Mouse (Mus musculus) Patski (cell line): Measurements from ENCODE around the gene Prpsap2. TPM values are rescaled to one million over a fixed set of nuclear protein-coding genes. Genes with fewer than 3 reads are reported as not detected.

Experiments used
- ATAC-seq: fragments of 100-300 bp; one replicate; pipeline ENCODE4 v1.8.0; 2021
- CTCF ChIA-PET: fragments of 350-600 bp; sonication (Branson Sonifier 250); formaldehyde crosslinking; loops from one replicate; lab custom pipeline; 2022; ENCODE audit warnings: inconsistent platforms; lab: Charles Lee
- POLR2A ChIA-PET: fragments of 350-600 bp; sonication (Branson Sonifier 250); formaldehyde crosslinking; loops from one replicate; lab custom pipeline; 2022; ENCODE audit warnings: antibody characterized with exemption, inconsistent platforms; lab: Charles Lee
- DNase-seq: peaks from one replicate; pipeline ENCODE4 v3.0.0-alpha.2; 2011; ENCODE audit warnings: low read depth, low spot score
- H3K27me3 ChIP-seq: fragments of 371-371 bp; one replicate; pipeline ENCODE4 v1.5.1; 2021
- CTCF ChIP-seq: fragments of 100-300 bp; IDR thresholded peaks from one replicate; pipeline ENCODE4 v1.5.1; 2021
- in situ Hi-C: fragments of 300-500 bp; cut with MboI; formaldehyde crosslinking; loops from 3 replicates; pipeline ENCODE4 v1.11.1; 2018; ENCODE audit warnings: low pct_unique_long_range_greater_than_20kb, mixed read lengths
- polyA plus RNA-seq: library from polyadenylated mRNA; unstranded; gene quantifications from one replicate; pipeline ENCODE4 v1.2.3, GENCODE M21; 2021

The Prpsap2 gene
- polyA plus RNA-seq, 1 experiment from 2014 or later: 32.7 TPM

DNA sequence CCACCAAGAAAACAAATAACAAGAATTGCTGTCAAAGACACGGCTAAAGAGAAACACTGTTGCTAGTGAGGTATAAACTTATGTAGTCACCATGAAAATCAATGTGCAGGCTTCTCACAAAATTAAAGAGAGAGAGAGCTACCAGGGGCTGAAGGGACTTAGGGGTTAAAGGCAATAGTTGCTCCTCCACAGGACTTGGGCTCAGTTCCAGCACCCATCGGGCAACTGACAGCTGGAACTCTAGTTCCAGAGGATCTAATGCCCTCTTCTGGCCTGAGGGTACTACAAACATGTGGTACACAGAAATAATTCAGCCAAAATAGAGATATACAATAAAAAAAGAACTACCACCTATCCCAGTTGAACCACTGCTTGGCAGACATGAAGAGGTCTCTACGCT lies 14.7 kb downstream of the Prpsap2 start:
- ChIA-PET POLR2A (no interaction called here), CTCF (interaction anchor here (1.2 kb wide), 1 partner anchor 30 kb away, joined by 3 read pairs; no protein-coding TSS in a partner anchor)
- in situ Hi-C loops: no loop called here
- TF ChIP-seq CTCF: no peak
- H3K27me3 ChIP-seq: no peaks in the 10 kb centered on the region
- DNase-seq (no peak), ATAC-seq (no peak)

GRCm38 (mm10) chr11:61745781-61746180 lies 16.1 kb downstream of the Prpsap2 start:
- in situ Hi-C loops: no loop called here
- no peak for DNase-seq
- ATAC-seq: no peak
- CTCF ChIA-PET: interaction anchor here (1.0 to 1.8 kb wide), 3 partner anchors 9 to 77 kb away, joined by 3 to 5 read pairs (median 5); no protein-coding TSS in a partner anchor
- TF ChIP-seq CTCF: no peak
- POLR2A ChIA-PET: interaction anchor here (0.6 kb wide), 2 partner anchors 116 to 141 kb away, joined by 3 to 6 read pairs; no protein-coding TSS in a partner anchor
- H3K27me3 ChIP-seq: no peaks in the 10 kb centered on the region

DNA sequence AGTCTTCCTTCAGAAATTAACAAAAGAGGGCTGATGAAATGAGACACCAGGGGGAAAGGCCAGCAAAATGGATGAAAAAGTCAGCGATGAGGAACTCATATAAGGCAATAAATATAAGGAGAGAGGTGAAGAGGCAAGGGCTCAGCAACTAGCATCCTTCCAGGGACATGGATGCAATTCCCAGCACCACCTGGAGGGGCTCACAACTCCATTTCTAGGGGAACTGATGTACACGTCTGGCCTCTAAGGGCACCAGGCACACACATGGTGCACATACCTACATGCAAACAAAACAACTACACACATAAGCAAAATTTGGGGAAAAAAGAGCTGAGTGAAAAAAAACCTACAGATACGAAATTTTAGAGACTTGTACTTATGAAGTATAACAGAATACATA lies 17.4 kb downstream of the Prpsap2 start:
- ATAC-seq: no peak
- no peak for DNase-seq
- H3K27me3 ChIP-seq: no peaks in the 10 kb centered on the region
- in situ Hi-C loops: no loop called here
- TF ChIP-seq CTCF: peak; percentile 44
- POLR2A ChIA-PET: no interaction called here
- CTCF ChIA-PET: interaction anchor here (1.8 kb wide), 1 partner anchor 30 kb away, joined by 5 read pairs; no protein-coding TSS in a partner anchor

DNA sequence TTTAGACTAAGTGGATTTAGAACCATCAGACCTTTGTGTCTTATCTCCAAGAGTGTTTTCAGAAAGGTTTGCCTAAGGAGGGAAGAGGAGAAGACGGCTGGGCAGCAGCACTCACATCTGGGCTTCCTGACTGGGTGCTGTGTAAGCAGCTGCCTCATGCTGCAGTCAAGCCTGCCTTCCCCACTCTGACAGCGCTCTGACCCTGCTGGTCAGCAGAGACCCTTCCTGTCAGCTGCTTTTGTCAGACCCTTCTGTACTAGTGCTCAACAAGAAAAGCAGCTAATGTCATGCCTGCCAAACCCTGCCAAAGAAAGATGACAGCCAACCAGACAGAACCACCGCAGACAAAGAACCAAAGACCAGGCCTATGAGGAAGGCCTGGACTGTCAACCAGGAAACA lies 18.1 kb downstream of the Prpsap2 start:
- POLR2A ChIA-PET: interaction anchor here (1.1 kb wide), 1 partner anchor 9 kb away, joined by 3 read pairs; no protein-coding TSS in a partner anchor
- CTCF ChIA-PET: no interaction called here
- ATAC-seq (no peak), DNase-seq (no peak)
- in situ Hi-C loops: no loop called here
- no peaks in the 10 kb centered on the region for H3K27me3 ChIP-seq
- TF ChIP-seq CTCF: no peak

- CTCF ChIA-PET: no interaction called here
- in situ Hi-C loops: no loop called here
- TF ChIP-seq CTCF: peak; percentile 50
- ATAC-seq (no peak), DNase-seq (no peak)
- no peaks in the 10 kb centered on the region for H3K27me3 ChIP-seq
- POLR2A ChIA-PET: no interaction called here
Measured at GRCm38 (mm10) chr11:61740500-61740899, 21.4 kb downstream of the Prpsap2 start.

DNA sequence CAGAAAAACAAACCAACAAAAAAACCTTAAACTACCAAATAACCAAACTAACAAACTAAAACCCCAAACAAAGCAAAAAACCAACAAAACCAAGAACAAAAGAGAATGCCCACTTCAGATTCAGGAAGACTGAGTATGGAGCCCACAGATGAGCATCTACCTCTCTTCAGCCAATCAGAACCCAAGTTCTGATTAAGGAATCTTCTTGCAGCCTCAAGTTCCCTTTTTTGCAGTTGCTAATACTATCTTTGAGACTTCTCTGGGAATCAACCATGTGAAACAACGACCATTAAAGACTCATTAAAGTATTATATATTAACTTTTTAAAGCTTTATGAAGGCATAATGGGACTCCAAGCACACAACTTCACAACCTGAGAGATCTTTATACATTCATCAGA lies 24.6 kb downstream of the Prpsap2 start:
- ATAC-seq: no peak
- TF ChIP-seq CTCF: no peak
- H3K27me3 ChIP-seq: no peaks in the 10 kb centered on the region
- in situ Hi-C loops: no loop called here
- ChIA-PET POLR2A (no interaction called here), CTCF (no interaction called here)
- no peak for DNase-seq

- in situ Hi-C loops: no loop called here
- ChIA-PET CTCF (interaction anchor here (1.1 to 1.6 kb wide), 3 partner anchors 10 to 228 kb away, joined by 3 to 4 read pairs (median 3); partner anchors contain the start of gene B9d1), POLR2A (no interaction called here)
- no peaks in the 10 kb centered on the region for H3K27me3 ChIP-seq
- DNase-seq (no peak), ATAC-seq (no peak)
- TF ChIP-seq CTCF: no peak
Measured at GRCm38 (mm10) chr11:61732672-61733071, 29.2 kb downstream of the Prpsap2 start.

GRCm38 (mm10) chr11:61728037-61728436 lies 33.9 kb downstream of the Prpsap2 start:
- ChIA-PET CTCF (no interaction called here), POLR2A (interaction anchor here (0.6 kb wide), 1 partner anchor 126 kb away, joined by 3 read pairs; no protein-coding TSS in a partner anchor)
- DNase-seq: no peak
- no peak for TF ChIP-seq CTCF
- no peak for ATAC-seq
- in situ Hi-C loops: no loop called here
- no peaks in the 10 kb centered on the region for H3K27me3 ChIP-seq

- no peak for DNase-seq
- no peak for TF ChIP-seq CTCF
- in situ Hi-C loops: no loop called here
- ChIA-PET POLR2A (no interaction called here), CTCF (interaction anchor here (1.1 to 1.6 kb wide), 2 partner anchors 11 to 93 kb away, joined by 3 to 6 read pairs; no protein-coding TSS in a partner anchor)
- ATAC-seq: no peak
- no peaks in the 10 kb centered on the region for H3K27me3 ChIP-seq
Measured at GRCm38 (mm10) chr11:61722077-61722476, 39.8 kb downstream of the Prpsap2 start.

DNA sequence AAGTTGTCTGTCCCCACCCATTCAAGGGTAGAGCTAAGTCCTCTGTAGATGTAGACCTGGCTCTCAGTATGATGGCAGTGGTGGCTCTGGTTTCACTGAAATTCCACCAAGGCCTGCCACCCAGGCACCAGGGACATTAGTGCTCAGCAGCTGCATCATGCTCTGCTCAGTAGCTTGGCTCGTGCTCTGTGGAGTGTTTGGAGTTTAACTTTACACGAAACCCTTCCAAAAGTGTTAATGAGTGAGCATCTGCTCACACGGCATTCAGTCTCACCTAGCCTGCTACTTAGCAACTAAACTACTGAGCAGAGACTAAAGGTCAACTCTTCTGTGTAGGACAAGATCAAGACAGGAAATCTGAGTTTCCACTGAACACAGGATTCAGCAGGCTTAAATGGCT lies 41.3 kb downstream of the Prpsap2 start, which contains the start of gene Slc5a10:
TSS of gene Slc5a10 (minus strand) at position 191 of the 400 bp plus-strand sequence.
- no peaks in the 10 kb centered on the region for H3K27me3 ChIP-seq
- in situ Hi-C loops: no loop called here
- ChIA-PET POLR2A (interaction anchor here (0.7 kb wide), 1 partner anchor 516 kb away, joined by 3 read pairs; no protein-coding TSS in a partner anchor), CTCF (interaction anchor here (1.6 kb wide), 2 partner anchors 55 to 91 kb away, joined by 5 to 6 read pairs; no protein-coding TSS in a partner anchor)
- TF ChIP-seq CTCF: no peak
- ATAC-seq (no peak), DNase-seq (no peak)

- CTCF ChIA-PET: interaction anchor here (1.6 kb wide), 1 partner anchor 54 kb away, joined by 5 read pairs; no protein-coding TSS in a partner anchor
- DNase-seq (no peak), ATAC-seq (no peak)
- in situ Hi-C loops: loop anchor here (5.0 kb wide), 3 partner anchors 53 to 213 kb away; partner anchors contain the start of gene B9d1
- no peaks in the 10 kb centered on the region for H3K27me3 ChIP-seq
- TF ChIP-seq CTCF: no peak
- POLR2A ChIA-PET: no interaction called here
Measured at GRCm38 (mm10) chr11:61719826-61720225, 42.1 kb downstream of the Prpsap2 start.
